Mouse (Mus musculus) liver, embryonic 14.5 days (tissue): ENCODE measurements at regions not wholly inside any gene's neighbourhood (a gene's known extent, or its start where the extent isn't known, plus 50 kb on each side); places are given as distances from the start of the nearest gene placed in this dataset.

ENCODE experiments used
- CTCF ChIP-seq: IDR thresholded peaks from 2 replicates; pipeline ENCODE4 v1.5.1; 2016; ENCODE audit warnings: antibody characterized with exemption, low read depth, control low read depth
- EP300 ChIP-seq: IDR thresholded peaks from 2 replicates; pipeline ENCODE4 v1.6.1; 2016; ENCODE audit warnings: antibody characterized with exemption, low read depth

DNA sequence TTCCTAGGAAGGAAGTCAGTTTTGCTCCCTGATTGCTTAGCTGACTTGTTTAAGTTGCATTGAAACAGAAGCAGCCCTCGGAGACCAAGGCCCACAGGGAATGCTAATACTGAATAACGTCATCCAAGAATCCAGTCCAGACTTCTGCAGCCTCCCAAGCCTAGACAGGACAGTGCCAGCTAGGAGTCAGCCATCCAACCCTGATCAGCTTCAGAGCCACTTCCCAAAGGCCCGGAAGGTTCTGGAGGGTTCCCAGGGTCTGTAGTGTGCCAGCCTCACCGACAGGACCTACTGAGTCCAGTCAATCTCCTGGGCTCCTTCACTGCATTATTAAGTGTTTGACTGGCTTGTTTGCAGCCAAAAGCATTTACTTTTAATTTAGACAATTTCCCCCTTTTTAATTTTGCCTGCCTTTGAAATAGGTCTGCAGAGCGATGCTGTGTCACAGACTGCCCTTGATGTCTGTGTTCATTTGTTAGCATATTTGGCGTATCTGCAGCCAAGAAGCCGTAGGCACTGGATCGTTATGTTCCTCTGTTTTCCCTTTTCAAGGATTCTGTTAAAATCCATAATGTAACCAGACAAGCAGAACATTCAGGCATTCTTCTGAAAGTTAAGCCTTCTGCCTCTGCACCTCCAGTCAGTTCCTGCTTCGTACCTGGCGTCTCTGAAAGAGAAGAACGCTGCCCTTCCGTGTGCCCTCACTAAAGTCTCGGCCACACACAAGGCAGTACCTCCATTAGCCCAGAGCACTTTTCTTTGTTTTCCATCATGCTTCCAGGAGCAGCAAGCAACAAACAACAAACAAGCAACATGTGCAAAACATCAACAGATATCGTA lies 106.5 kb upstream of the Nebl start:
- TF ChIP-seq CTCF (no peak), EP300 (no peak)
